Mouse (Mus musculus) hindbrain, embryonic 10.5 days (tissue): ENCODE measurements around the gene Lysmd1. TPM values are rescaled to one million over a fixed set of nuclear protein-coding genes. Genes with fewer than 3 reads are reported as not detected.
"Not testable (repeated sequence)": the region's sequence is repeated elsewhere in the genome, so short reads cannot be mapped to it uniquely, and the experiment has no call there.

Experiments used
- DNase-seq: peaks from one replicate; pipeline ENCODE4 v3.0.0-alpha.2; 2017; ENCODE audit warnings: low spot score
- H3K27ac ChIP-seq: fragments of 300-500 bp; sonication (generic); 2 replicates; pipeline ENCODE4 v1.5.1; 2016; ENCODE audit warnings: mild to moderate bottlenecking, moderate library complexity
- H3K27me3 ChIP-seq: fragments of 300-500 bp; sonication (generic); 2 replicates; pipeline ENCODE4 v1.6.1; 2016; ENCODE audit warnings: mild to moderate bottlenecking; ENCODE audit not compliant: poor library complexity, insufficient read depth, severe bottlenecking
- H3K36me3 ChIP-seq: fragments of 300-500 bp; sonication (generic); 2 replicates; pipeline ENCODE4 v1.6.1; 2016; ENCODE audit warnings: mild to moderate bottlenecking, moderate library complexity
- H3K4me1 ChIP-seq: fragments of 300-500 bp; sonication (generic); replicated peaks from 2 replicates; pipeline ENCODE4 v1.6.1; 2016; ENCODE audit warnings: mild to moderate bottlenecking
- H3K4me3 ChIP-seq: fragments of 300-500 bp; sonication (generic); 2 replicates; pipeline ENCODE4 v1.5.1; 2016; ENCODE audit warnings: mild to moderate bottlenecking, moderate library complexity
- H3K9me3 ChIP-seq: fragments of 300-500 bp; sonication (generic); 2 replicates; pipeline ENCODE4 v1.6.1; 2016; ENCODE audit warnings: mild to moderate bottlenecking, moderate library complexity
- WGBS: fragments of 180-500 bp; shearing (Covaris S2); methylation state at CpG from one replicate; pipeline ENCODE4 v1.1.7; 2016; 5-methylcytosine and 5-hydroxymethylcytosine counted together
- polyA plus RNA-seq: library from polyadenylated mRNA; unstranded; fragments of >200 nt; fragmentation: Nextera tagmentation; extraction: Ambion mirVana; gene quantifications from 2 replicates; pipeline ENCODE4 v1.2.1, GENCODE M21; 2016

Lysmd1 gene
- polyA plus RNA-seq: 13.4 and 17.2 TPM in 2 replicates

DNA sequence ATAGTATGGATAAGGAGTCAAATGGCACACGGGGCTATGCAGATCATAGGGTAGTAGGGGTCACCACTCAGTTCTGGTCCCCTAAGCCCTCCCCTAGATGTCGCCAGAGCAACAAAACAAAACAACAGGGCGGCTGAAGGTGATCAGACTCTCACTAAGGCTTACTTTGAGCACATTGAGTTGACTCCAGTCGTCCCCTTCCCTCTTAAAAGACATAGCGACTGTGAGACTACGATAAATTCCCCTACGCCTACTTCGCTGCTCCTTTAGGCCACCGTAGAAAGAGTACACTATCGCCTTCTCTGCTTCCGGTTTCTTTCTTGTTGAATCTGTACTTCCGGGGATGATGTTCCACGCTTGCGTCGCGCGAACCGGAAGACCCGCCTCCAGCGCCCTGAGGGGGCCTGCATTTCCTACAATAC, at the start of gene Lysmd1, which contains the start of gene Scnm1:
Lysmd1 (plus strand) TSS at position 409 of the 422 bp plus-strand sequence.
Scnm1 (minus strand) TSS at position 332 of the 422 bp plus-strand sequence.
- H3K27me3 ChIP-seq: no peaks in the 10 kb centered on the region
- H3K4me3 ChIP-seq: peak within 1 kb of the TSS; percentile 68
- peaks cover 23% of the 10 kb centered on the region for H3K4me1 ChIP-seq
- H3K36me3 ChIP-seq: peaks cover 41% of the 10 kb centered on the region
- under 1% methylated on average over 20 of the region's 20 CpGs for WGBS
- H3K9me3 ChIP-seq: no peaks in the 10 kb centered on the region
- H3K27ac ChIP-seq: peak within 1 kb of the TSS; percentile 91
- DNase-seq: peak; percentile 90

GRCm38 (mm10) chr3:95088071-95088470, 45.8 kb upstream of the Lysmd1 start:
- 100% methylated on average over 1 of the region's 1 CpGs for WGBS
- no peak for DNase-seq
- Histone ChIP-seq H3K9me3 (no peaks in the 10 kb centered on the region), H3K36me3 (peaks cover 22% of the 10 kb centered on the region; the same call in 1 of the 2 replicates), H3K4me3 (no peak overlapping the region), H3K4me1 (no peaks in the 10 kb centered on the region), H3K27me3 (no peaks in the 10 kb centered on the region), H3K27ac (no peak overlapping the region)

DNA sequence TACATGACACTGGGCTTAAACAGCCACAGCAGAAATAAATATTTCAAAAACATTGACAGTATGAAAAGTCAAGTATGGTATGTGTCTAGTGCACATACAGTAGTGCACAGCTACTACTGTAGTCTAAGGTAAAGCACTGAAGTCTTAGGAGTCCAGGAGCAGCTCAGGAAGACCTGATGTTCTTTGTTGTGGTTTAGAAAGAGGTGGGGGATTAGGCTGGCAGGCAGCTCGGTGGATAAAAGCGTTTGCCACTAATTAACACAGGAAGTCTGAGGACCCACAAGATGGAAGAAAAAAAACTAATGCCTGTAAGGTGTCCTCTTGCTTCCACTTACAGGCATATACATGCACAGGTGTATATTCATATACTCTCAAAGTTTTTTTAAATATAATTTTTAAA, 33.0 kb upstream of the Lysmd1 start:
- WGBS: 71% methylated on average over 2 of the region's 2 CpGs
- H3K9me3 ChIP-seq: no peaks in the 10 kb centered on the region
- no peak overlapping the region for H3K27ac ChIP-seq
- peaks cover 15% of the 10 kb centered on the region for H3K4me1 ChIP-seq
- no peaks in the 10 kb centered on the region for H3K27me3 ChIP-seq
- H3K36me3 ChIP-seq: peaks cover 52% of the 10 kb centered on the region
- DNase-seq: no peak
- no peak overlapping the region for H3K4me3 ChIP-seq

- 68% methylated on average over 4 of the region's 4 CpGs for WGBS
- Histone ChIP-seq H3K4me1 (peaks cover 17% of the 10 kb centered on the region), H3K27me3 (no peaks in the 10 kb centered on the region), H3K27ac (no peak overlapping the region), H3K9me3 (no peaks in the 10 kb centered on the region), H3K4me3 (peak overlapping the region; percentile 95), H3K36me3 (peaks cover 30% of the 10 kb centered on the region)
- DNase-seq: no peak
Observed at GRCm38 (mm10) chr3:95105121-95105520, 28.8 kb upstream of the Lysmd1 start.

- DNase-seq: no peak
- no peaks in the 10 kb centered on the region for H3K9me3 ChIP-seq
- WGBS: 1% methylated on average over 16 of the region's 16 CpGs
- H3K4me1 ChIP-seq: peaks cover 17% of the 10 kb centered on the region
- H3K36me3 ChIP-seq: peaks cover 28% of the 10 kb centered on the region
- peak overlapping the region; percentile 95 for H3K4me3 ChIP-seq
- no peaks in the 10 kb centered on the region for H3K27me3 ChIP-seq
- H3K27ac ChIP-seq: peak overlapping the region; percentile 95
Observed at GRCm38 (mm10) chr3:95105586-95106337, 28.1 kb upstream of the Lysmd1 start.

DNA sequence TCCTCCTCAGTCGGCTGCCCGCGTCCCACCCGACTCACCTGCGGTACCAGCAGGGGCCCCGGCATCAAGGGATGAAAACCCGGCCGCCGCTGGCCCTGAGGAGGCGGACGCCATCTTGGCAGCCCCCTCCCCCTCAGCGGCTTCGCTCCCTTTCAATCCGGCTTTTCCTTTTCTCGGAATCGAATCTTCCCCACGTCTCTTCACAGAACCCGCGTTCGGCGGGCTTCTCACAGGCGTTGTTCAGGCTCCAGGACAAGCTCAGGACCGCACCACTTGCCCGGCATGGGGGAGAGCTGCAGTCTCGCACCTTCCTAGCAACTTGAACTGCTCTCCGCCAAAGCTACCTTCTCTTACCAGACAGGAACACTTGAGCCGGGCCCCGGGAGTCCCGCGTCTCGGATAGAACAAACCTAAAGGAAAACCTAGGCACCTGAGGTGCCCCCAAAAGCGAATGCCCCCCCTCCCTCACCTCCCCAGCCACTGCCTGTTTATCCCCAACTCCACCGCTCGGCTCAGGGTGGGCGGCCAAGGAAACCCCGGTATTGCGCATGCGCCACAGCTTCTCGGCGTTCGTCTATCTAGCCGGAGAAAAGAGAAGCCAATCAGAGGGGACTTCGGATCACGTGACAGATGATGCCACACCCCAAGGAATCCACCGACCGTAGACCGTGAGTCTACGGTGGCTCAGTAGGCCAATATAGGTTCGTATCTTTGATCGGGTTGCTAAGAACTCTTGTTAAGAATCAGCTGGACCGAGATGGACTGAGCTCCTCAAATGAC, 27.4 kb upstream of the Lysmd1 start, which contains the start of gene Pip5k1a:
Pip5k1a (minus strand) TSS at position 593 of the 780 bp plus-strand sequence.
- Histone ChIP-seq H3K9me3 (no peaks in the 10 kb centered on the region), H3K36me3 (peaks cover 21% of the 10 kb centered on the region), H3K4me1 (peaks cover 16% of the 10 kb centered on the region), H3K4me3 (peak within 1 kb of the TSS; percentile 95), H3K27me3 (no peaks in the 10 kb centered on the region), H3K27ac (peak within 1 kb of the TSS; percentile 95)
- peak; percentile 98 for DNase-seq
- WGBS: under 1% methylated on average over 51 of the region's 51 CpGs

GRCm38 (mm10) chr3:95107308-95107707, 26.6 kb upstream of the Lysmd1 start:
- not testable (repeated sequence) for DNase-seq, H3K27me3 ChIP-seq, H3K9me3 ChIP-seq
- Histone ChIP-seq H3K27ac (peak overlapping the region; percentile 95; the same call in 1 of the 2 replicates), H3K4me3 (peak overlapping the region; percentile 95), H3K36me3 (peaks cover 13% of the 10 kb centered on the region), H3K4me1 (peaks cover 20% of the 10 kb centered on the region)

GRCm38 (mm10) chr3:95107898-95108297, 26.0 kb upstream of the Lysmd1 start:
- Histone ChIP-seq H3K4me3 (no peak overlapping the region), H3K27me3 (no peaks in the 10 kb centered on the region), H3K27ac (no peak overlapping the region), H3K36me3 (peaks cover 10% of the 10 kb centered on the region), H3K9me3 (no peaks in the 10 kb centered on the region), H3K4me1 (peaks cover 26% of the 10 kb centered on the region)
- DNase-seq: no peak
- WGBS: 63% methylated on average over 2 of the region's 2 CpGs

DNA sequence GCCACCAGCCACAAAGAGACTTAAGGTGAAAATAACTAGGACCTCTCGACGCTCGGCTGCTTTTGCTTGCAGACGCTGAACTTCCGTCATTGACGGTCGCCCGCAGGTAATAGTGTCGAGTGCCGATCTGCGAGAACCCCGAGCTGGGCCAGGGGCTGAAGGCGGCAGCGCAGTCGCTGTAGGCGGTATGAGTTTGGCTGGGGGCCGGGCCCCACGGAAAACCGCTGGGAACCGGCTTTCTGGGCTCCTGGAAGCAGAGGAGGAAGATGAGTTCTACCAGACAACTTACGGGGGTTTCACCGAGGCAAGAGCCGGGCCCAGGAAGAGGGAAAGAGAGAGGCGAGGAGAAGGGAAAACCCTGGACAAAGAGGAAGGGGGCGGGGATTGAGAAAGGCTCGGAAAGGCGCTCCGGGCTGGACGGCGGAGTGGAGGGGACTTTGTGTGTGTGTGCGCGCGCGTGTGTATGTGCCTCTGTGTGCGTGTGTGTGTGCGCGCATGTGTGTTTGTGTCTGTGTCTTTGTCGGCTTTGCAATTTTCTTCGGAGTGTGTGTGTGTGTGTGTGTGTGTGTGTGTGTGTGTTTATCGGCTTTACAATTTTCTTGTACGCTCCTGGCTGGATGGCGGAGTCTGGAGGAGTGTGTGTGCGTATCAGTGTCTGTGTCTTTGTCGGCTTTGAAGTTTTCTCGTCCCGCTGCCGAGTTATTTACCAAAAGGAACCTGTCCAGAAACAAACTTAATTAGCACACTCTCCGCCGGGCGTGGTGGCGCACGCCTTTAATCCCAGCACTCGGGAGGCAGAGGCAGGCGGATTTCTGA, 22.8 kb upstream of the Lysmd1 start, which contains the start of gene Vps72:
Vps72 (plus strand) TSS at position 112 of the 816 bp plus-strand sequence.
- WGBS: under 1% methylated on average over 54 of the region's 54 CpGs
- Histone ChIP-seq H3K9me3 (no peaks in the 10 kb centered on the region), H3K27me3 (no peaks in the 10 kb centered on the region), H3K4me1 (peaks cover 17% of the 10 kb centered on the region), H3K27ac (peak within 1 kb of the TSS; percentile 97), H3K4me3 (peak within 1 kb of the TSS; percentile 86), H3K36me3 (peaks cover 24% of the 10 kb centered on the region)
- DNase-seq: peak; percentile 94

DNA sequence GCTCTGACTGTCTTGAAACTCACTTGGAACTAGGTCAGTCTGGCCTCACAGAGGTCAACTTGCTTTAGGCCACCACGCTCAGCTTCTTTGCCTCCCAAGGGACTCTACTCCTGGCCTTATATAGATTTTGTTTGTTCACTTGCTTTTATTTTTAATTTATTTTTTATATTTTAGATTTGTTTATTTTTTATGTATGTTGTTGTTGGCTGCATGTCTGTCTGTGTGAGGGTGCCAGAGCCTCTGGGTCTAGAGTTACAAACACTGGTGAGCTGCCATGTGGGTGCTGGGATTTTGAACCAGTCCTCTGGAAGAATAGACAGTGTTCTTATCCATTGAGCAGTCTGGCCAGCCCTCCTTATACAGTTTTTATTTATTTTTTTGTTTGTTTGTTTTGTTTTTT, 21.1 kb upstream of the Lysmd1 start:
- DNase-seq: no peak
- Histone ChIP-seq H3K36me3 (peaks cover 38% of the 10 kb centered on the region), H3K27me3 (no peaks in the 10 kb centered on the region), H3K27ac (no peak overlapping the region), H3K4me1 (peaks cover 14% of the 10 kb centered on the region), H3K4me3 (peak overlapping the region; percentile 86), H3K9me3 (no peaks in the 10 kb centered on the region)
- WGBS: 84% methylated on average over 1 of the region's 1 CpGs

DNA sequence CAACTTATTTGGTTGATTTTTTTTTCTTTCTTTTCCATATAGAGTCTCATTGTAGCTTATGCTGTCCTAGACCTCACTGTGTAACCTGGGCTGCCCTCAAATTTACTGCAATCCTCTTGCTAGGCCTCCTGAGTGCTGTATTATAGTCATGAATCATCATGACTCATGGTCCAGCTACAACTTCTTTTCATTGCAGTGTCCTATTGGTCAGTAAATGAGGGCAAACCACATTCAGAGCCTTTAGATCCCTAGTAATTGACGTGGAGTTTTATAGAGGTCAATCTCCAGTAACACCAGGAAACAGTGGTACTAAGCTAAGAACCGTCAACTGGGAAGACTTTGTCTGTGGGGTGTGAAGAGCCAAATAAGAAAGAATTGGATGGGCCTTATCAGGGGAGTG, 16.1 kb upstream of the Lysmd1 start:
- Histone ChIP-seq H3K4me3 (no peak overlapping the region), H3K36me3 (peaks cover 88% of the 10 kb centered on the region), H3K4me1 (0 out of 2 replicates have a peak, but pooled peaks cover 3% of the 10 kb centered on the region), H3K9me3 (no peaks in the 10 kb centered on the region), H3K27me3 (no peaks in the 10 kb centered on the region), H3K27ac (no peak overlapping the region)
- DNase-seq: no peak
- 94% methylated on average over 2 of the region's 2 CpGs for WGBS

- no peaks in the 10 kb centered on the region for H3K9me3 ChIP-seq
- H3K36me3 ChIP-seq: peaks cover 71% of the 10 kb centered on the region
- H3K27me3 ChIP-seq: no peaks in the 10 kb centered on the region
- H3K4me3 ChIP-seq: no peak overlapping the region
- no peak overlapping the region for H3K27ac ChIP-seq
- WGBS: 79% methylated on average over 6 of the region's 6 CpGs
- no peak for DNase-seq
- no peaks in the 10 kb centered on the region for H3K4me1 ChIP-seq
Observed at GRCm38 (mm10) chr3:95121580-95121979, 12.3 kb upstream of the Lysmd1 start.
